Mouse (Mus musculus): ENCODE data around the gene Myo10. TPM values are rescaled to one million over a fixed set of nuclear protein-coding genes. Genes with fewer than 3 reads are reported as not detected.

The Myo10 gene
- total and polyA plus RNA-seq, 2 experiments from 2014 or later: 29.2 to 30.0 TPM

DNA sequence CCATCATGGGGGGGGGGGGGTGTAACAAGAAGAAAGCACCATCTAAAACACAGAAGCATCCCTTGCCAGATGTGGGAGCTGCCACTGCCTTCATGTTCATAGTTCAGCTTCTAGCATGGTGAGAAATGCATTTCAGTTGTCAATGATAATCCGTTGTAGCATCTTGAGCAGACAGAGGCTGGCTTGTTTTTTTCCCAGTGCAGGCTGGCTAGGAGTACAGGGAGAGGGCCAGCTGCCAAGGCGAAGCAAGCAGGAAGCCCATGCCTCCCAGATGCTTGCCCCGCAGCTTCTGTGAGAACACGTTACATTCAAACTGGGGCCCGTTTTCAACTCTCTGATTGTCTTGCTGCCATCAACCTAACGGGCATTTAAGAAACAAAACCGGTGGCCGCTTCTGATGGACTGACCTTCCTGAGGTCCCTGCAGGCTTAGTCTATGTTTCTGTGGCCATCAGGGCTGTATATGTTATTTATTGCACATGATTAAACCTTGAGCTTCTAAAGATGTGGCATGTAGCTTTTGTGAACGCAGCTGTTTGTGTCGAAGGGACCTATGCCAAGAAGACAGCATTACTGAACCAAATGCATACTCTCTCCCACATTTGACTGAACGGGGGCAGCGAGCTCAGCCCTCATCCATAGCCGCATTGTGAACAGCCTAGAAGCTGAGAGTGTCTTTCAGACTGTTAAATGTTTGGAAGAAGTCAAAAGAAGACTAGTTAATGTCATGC is 53.9 kb downstream of the Myo10 start:
- Histone ChIP-seq H3K9me3 (ENCODE audit: low read length) (no peaks in the 10 kb centered on the region), H3K36me3 (ENCODE audit: insufficient read depth, low read length) (no peaks in the 10 kb centered on the region), H3K4me1 (ENCODE audit: insufficient read depth, low read length) (peaks cover 16% of the 10 kb centered on the region), H3K4me3 (ENCODE audit: low read length) (no peak overlapping the region), H3K27ac (peak overlapping the region; percentile 42), H3K27me3 (ENCODE audit: insufficient read depth, low read length) (no peaks in the 10 kb centered on the region), H3K9ac (replicated peaks; ENCODE audit: low read length) (0 out of 2 replicates have a peak overlapping the region, but pooled peaks have one; percentile 14), H3K4me2 (ENCODE audit: low read depth, low read length) (no peak overlapping the region)
- WGBS: 25% methylated on average over 13 of the region's 13 CpGs
- no peak for TF ChIP-seq CTCF (IDR thresholded peaks at IDR 0.05; ENCODE audit: low read depth)
- peak; percentile 82 for DNase-seq (ENCODE audit: low spot score)
- ATAC-seq: peak; percentile 70

DNA sequence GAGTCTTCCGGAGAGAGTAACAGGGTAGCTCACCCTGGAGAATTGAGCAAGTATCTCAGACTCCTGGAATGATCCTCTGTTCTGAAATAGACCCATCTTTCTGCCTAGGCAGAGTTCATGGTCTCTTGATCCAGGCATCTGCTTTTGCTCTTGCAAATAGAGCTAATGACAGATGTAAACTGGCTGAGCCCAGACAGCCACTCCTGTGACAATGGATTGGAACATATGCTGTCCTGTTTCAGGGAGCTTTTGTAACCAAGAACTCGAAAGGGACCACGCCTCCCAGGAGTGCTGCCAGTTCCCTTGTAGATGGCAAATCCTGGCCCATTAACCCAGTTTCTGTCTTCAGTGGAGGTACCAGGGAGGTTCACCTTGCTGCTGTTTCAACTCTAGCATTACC is 56.8 kb downstream of the Myo10 start:
- DNase-seq (ENCODE audit: low spot score) (peak; percentile 60), ATAC-seq (no peak)
- Histone ChIP-seq H3K4me3 (ENCODE audit: low read length) (no peak overlapping the region), H3K4me2 (ENCODE audit: low read depth, low read length) (no peak overlapping the region), H3K36me3 (ENCODE audit: insufficient read depth, low read length) (no peaks in the 10 kb centered on the region), H3K9ac (replicated peaks; ENCODE audit: low read length) (no peak overlapping the region), H3K4me1 (ENCODE audit: insufficient read depth, low read length) (peaks cover 16% of the 10 kb centered on the region), H3K27ac (no peak overlapping the region), H3K27me3 (ENCODE audit: insufficient read depth, low read length) (no peaks in the 10 kb centered on the region), H3K9me3 (ENCODE audit: low read length) (no peaks in the 10 kb centered on the region)
- WGBS: 38% methylated on average over 3 of the region's 3 CpGs
- TF ChIP-seq CTCF (IDR thresholded peaks at IDR 0.05; ENCODE audit: low read depth): no peak

DNA sequence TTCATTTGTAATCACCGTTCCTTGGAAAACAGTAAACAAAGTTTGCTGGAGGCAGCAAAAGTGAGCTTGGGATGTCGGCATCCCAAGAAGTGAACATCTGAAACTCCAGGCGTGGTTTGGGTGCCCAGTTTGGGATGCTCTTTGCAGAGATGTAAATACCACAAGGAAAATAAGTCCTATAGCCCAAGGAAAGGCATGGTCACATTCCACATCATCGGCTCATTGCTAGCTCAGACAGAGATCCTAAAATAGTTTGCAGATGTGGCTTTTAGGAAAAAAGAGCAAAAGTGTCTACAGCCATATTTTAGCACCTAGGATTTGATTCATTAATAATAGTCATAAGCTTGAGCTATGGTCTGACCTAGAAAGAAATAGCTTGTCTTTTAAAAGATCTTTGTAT is 57.3 kb downstream of the Myo10 start:
- H3K27me3 ChIP-seq (ENCODE audit: insufficient read depth, low read length): no peaks in the 10 kb centered on the region
- no peak for DNase-seq (ENCODE audit: low spot score)
- H3K36me3 ChIP-seq (ENCODE audit: insufficient read depth, low read length): no peaks in the 10 kb centered on the region
- WGBS: 82% methylated on average over 4 of the region's 4 CpGs
- H3K9me3 ChIP-seq (ENCODE audit: low read length): no peaks in the 10 kb centered on the region
- 0 out of 2 replicates have a peak overlapping the region, but pooled peaks have one; percentile 20 for H3K27ac ChIP-seq
- no peak overlapping the region for H3K4me3 ChIP-seq (ENCODE audit: low read length)
- no peak overlapping the region for H3K9ac ChIP-seq (replicated peaks; ENCODE audit: low read length)
- TF ChIP-seq CTCF (IDR thresholded peaks at IDR 0.05; ENCODE audit: low read depth): no peak
- peaks cover 16% of the 10 kb centered on the region for H3K4me1 ChIP-seq (ENCODE audit: insufficient read depth, low read length)
- no peak for ATAC-seq
- H3K4me2 ChIP-seq (ENCODE audit: low read depth, low read length): no peak overlapping the region

DNA sequence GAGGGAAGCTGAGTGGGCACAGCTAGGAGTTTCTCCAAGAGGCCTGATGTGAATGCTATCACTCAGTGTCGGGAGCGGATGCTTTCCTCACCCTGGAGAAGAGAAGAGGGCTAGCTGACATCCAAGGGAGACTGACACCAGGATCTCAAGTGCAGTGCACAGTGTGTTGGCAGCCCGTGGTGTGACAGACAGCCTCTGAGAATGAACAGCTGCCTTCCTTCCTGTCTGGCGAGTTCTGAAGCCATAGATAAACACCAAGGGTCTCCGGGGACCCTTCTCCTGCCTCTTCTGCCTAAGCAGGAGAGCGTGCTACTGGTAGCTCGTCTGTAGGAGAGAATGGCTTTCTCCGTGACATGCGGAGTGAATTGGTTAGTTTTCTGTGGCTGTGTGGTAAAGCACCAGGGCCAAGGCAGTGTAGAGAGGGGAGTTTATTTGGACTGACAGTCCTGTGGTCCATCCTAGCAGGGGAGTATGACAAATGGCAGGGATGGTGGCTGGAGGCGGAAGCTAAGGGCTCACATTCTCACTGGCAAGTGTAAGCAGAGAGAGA is 58.0 kb downstream of the Myo10 start:
- no peak overlapping the region for H3K9ac ChIP-seq (replicated peaks; ENCODE audit: low read length)
- H3K4me3 ChIP-seq (ENCODE audit: low read length): no peak overlapping the region
- peaks cover 16% of the 10 kb centered on the region for H3K4me1 ChIP-seq (ENCODE audit: insufficient read depth, low read length)
- WGBS: 47% methylated on average over 10 of the region's 10 CpGs
- peak overlapping the region; percentile 20; the same call in 1 of the 2 replicates for H3K27ac ChIP-seq
- no peaks in the 10 kb centered on the region for H3K36me3 ChIP-seq (ENCODE audit: insufficient read depth, low read length)
- DNase-seq (ENCODE audit: low spot score) (peak; percentile 65), ATAC-seq (peak; percentile 58)
- no peaks in the 10 kb centered on the region for H3K9me3 ChIP-seq (ENCODE audit: low read length)
- H3K4me2 ChIP-seq (ENCODE audit: low read depth, low read length): no peak overlapping the region
- no peaks in the 10 kb centered on the region for H3K27me3 ChIP-seq (ENCODE audit: insufficient read depth, low read length)
- no peak for TF ChIP-seq CTCF (IDR thresholded peaks at IDR 0.05; ENCODE audit: low read depth)

DNA sequence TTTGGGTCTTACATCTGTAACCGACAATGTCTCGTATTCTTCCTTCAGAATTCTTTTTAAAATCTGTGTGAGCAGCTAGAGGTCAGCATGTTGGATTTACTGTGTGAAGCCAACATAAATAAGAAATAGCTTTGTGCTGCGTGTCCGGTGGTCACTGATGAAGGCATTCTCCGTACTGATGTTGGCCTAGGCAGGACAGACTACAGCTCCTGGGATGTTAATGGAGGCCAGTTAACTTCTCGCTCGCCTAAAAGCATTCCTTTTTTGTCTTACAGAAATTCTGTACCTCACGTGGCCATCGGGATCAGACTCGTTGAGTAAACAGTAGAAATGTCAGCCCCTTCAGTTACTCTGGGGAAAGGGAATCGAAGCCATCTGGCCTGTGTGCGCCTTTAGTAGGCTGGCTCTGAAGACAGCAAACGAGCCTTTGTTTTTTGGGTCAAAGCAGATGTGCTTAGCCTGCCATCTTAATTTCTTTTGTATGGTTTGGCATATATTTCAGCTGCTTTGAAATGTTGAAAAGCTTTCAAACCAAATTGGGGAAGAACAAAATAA is 60.7 kb downstream of the Myo10 start:
- no peaks in the 10 kb centered on the region for H3K9me3 ChIP-seq (ENCODE audit: low read length)
- H3K9ac ChIP-seq (replicated peaks; ENCODE audit: low read length): no peak overlapping the region
- H3K27ac ChIP-seq: no peak overlapping the region
- no peak for TF ChIP-seq CTCF (IDR thresholded peaks at IDR 0.05; ENCODE audit: low read depth)
- H3K27me3 ChIP-seq (ENCODE audit: insufficient read depth, low read length): no peaks in the 10 kb centered on the region
- H3K4me2 ChIP-seq (ENCODE audit: low read depth, low read length): no peak overlapping the region
- no peak for ATAC-seq
- H3K4me3 ChIP-seq (ENCODE audit: low read length): no peak overlapping the region
- no peak for DNase-seq (ENCODE audit: low spot score)
- no peaks in the 10 kb centered on the region for H3K36me3 ChIP-seq (ENCODE audit: insufficient read depth, low read length)
- peaks cover 8% of the 10 kb centered on the region for H3K4me1 ChIP-seq (ENCODE audit: insufficient read depth, low read length)
- WGBS: 53% methylated on average over 13 of the region's 13 CpGs

DNA sequence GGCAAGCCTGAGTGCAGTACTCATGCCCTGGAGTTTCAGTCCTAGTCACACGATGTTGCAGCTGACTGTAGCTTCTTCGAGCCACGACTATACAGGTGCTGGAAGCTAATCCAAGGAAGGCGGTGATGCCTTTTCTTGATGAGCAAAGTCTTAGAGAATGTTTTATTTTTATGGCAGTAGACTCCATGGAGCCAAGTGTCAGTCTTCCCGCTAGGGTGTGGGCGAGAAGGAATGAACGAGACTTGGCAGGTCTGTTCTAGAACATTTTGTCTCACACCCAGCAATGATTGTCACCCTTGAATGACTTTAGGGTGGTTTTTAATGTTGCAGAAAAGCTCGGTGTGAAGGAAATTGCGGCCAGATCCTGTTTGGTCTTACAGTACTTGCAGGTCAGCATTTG is 62.9 kb downstream of the Myo10 start:
- DNase-seq (ENCODE audit: low spot score) (no peak), ATAC-seq (no peak)
- H3K4me1 ChIP-seq (ENCODE audit: insufficient read depth, low read length): peaks cover 4% of the 10 kb centered on the region
- H3K36me3 ChIP-seq (ENCODE audit: insufficient read depth, low read length): no peaks in the 10 kb centered on the region
- no peaks in the 10 kb centered on the region for H3K9me3 ChIP-seq (ENCODE audit: low read length)
- H3K9ac ChIP-seq (replicated peaks; ENCODE audit: low read length): no peak overlapping the region
- H3K4me2 ChIP-seq (ENCODE audit: low read depth, low read length): no peak overlapping the region
- no peak for TF ChIP-seq CTCF (IDR thresholded peaks at IDR 0.05; ENCODE audit: low read depth)
- H3K4me3 ChIP-seq (ENCODE audit: low read length): no peak overlapping the region
- 84% methylated on average over 9 of the region's 9 CpGs for WGBS
- H3K27ac ChIP-seq: no peak overlapping the region
- no peaks in the 10 kb centered on the region for H3K27me3 ChIP-seq (ENCODE audit: insufficient read depth, low read length)

Data from hindbrain, postnatal 0 days (tissue).